Mouse (Mus musculus): ENCODE measurements around the gene Olfr1357.
"Not testable (repeated sequence)": the region's sequence is repeated elsewhere in the genome, so short reads cannot be mapped to it uniquely, and the experiment has no call there.

Gene Olfr1357

DNA sequence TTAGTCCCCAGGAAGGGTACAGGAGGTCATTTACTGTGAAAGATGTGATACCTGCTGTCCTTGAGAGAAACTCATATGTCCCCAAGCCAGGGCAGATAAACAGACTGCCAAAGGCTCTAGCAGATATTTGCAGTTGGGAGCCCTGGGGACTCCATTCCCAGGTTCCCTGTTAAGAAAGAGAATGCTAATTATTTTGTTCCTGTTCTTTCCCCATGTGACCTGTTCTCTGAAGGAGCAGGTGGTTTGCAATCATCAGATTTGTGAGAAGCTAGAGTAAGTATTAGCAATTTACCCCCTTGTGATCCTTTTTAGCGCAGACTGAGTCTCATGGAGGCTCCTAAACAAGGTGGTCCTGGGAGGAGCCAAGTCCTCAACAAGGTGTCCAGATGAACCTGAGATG, at the start of gene Olfr1357:
TSS of gene Olfr1357 (minus strand) at position 101 of the 400 bp plus-strand sequence.
- DNase-seq (ENCODE audit: low read depth in 2 of 2, low spot score in 2 of 2): no peak

DNA sequence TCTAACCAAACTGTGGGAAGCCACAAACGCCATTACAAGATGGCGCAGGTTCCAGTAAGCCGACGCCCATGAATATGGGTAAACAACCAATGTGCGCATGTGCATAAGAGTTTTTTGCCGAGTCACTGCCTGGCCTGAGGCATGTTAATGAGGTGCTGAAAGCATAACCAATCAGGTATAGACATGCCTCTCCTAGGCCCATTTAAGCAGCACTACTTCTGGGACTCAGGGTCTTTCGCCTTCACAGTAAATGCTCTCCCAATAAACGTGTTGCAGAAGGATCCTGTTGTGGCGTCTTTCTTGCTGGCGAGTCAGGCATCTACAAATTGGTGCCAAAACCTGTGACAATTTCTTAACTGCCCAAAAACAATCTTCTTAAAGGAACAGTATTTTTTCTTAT, 48.8 kb upstream of the Olfr1357 start:
- DNase-seq (ENCODE audit: low read depth in 2 of 2, low spot score in 2 of 2): not testable (repeated sequence)

DNA sequence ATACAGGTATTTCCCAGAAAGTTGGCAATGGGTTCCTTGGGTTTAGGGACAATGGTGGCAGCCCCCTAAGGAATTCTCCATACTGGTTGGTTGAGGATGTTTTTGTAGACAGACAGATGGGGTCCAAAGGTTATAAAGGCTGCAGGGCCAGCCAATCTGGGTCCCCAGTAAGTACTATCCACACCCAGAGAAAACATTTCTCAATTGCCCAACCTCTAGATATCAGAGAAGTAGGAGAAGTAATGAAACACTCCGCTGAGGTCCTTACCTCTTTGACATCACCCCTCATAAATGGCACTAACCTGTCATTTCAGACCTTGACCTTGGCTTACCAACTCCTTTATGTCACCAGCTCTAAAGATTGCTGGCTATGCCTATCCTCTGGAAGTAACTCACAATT, 46.7 kb upstream of the Olfr1357 start:
- no peak for DNase-seq (ENCODE audit: low read depth in 2 of 2, low spot score in 2 of 2)

DNA sequence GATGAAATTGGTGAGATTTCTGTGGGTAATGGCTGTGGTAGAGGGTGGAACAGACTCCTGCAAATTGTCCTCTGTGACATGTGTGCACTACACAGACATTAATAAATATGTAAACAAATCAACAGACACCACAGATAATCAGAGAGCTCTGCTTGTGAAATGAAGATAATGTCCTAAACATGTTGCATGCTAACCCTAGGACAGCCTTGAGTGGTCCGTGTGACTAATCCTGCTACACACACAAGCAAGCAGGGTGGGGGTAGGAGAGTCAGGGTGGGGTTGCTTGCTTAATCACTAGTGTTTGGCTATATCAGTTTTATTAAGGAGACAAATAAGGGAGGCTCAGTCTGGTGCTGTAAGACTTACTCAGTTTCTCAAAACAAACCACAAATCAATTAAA, 43.3 kb upstream of the Olfr1357 start:
- DNase-seq (ENCODE audit: low read depth in 2 of 2, low spot score in 2 of 2): no peak

DNA sequence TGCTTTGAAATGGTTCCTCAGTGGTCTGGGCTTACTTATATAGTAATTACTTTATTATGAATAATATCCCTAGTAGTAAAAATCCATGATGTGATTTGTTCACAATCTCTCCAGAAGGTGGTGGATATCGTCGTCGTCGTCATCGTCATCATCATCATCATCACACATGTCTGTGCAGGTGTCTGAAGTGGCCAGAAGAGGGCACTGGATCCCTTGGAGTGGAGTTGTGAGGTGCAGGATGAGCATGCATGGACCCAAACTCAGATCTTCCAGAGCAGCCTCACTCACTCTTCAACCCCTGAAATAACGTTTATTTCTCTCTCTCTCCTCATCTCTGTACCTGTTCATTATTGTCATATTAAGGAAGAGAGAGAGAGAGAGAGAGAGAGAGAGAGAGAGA, 14.4 kb upstream of the Olfr1357 start:
- no peak for DNase-seq (ENCODE audit: low read depth in 2 of 2, low spot score in 2 of 2)

DNA sequence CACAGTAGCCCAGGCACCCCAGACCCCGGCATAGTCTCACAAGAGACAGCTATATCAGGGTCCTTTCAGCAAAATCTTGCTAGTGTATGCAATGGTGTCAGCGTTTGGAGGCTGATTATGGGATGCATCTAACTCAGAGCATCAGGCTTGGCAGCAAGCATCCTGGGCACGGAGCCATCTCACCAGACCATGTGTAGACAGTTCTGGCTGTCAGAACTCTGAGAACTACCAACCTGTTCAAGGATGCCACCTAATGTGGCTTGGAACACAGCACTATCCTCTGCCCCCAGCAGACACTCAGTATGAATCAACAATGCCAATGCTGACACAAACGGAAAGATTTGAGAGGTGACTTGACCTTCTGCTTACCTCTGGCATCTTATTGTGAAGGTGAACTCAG, 12.3 kb upstream of the Olfr1357 start:
- no peak for DNase-seq (ENCODE audit: low read depth in 2 of 2, low spot score in 2 of 2)

DNA sequence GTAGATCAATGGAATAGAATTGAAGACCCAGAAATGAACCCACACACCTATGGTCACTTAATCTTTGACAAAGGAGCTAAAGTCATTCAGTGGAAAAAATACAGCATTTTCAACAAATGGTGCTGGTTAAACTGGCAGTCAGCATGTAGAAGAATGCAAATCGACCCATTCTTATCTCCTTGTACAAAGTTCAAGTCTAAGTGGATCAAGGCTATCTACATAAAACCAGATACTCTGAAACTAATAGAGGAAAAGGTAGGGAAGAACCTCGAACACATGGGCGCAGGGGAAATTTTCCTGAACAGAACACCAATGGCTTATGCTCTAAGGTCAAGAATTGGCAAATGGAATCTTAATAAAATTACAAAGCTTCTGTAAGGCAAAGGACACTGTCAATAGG, 5.3 kb upstream of the Olfr1357 start:
- not testable (repeated sequence) for DNase-seq (ENCODE audit: low read depth in 2 of 2, low spot score in 2 of 2)

DNA sequence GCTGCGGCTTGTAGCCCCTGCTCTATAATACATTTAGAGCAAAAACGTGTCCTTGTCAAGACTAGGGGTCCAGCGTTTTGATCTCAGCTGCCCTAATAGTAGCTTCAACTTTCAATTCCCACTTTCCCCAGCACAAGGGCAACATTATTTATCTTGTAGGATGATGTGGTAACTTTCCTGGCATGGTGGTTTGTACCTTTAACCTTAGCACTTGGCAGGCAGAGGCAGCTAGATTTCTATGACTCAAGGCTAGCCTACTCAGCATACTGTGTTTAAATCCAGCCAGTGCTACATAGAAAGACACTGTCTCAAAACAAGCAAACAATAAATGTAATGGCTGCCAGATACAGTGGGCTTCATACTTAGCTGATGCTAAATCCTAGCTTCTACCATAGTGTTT, 10.3 kb downstream of the Olfr1357 start:
- DNase-seq (ENCODE audit: low read depth in 2 of 2, low spot score in 2 of 2): no peak

DNA sequence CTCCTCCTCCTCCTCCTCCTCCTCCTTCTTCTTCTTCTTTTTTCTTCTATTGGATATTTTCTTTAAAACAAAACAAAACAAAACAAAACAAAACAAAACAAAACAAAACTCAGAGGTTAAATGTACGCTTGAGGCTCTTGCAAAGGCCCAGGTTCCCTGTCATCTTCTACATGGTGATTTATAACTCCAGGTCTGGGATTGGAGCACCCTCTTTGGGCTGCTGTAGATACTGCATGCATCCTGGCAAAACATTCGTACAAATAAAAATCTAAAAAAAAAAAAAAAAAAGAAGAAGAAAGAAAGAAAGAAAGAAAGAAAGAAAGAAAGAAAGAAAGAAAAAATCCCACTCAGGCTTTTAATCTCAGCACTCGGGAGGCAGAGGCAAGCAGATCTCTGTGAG, 12.8 kb downstream of the Olfr1357 start:
- DNase-seq (ENCODE audit: low read depth in 2 of 2, low spot score in 2 of 2): peak; percentile 48 to 71

DNA sequence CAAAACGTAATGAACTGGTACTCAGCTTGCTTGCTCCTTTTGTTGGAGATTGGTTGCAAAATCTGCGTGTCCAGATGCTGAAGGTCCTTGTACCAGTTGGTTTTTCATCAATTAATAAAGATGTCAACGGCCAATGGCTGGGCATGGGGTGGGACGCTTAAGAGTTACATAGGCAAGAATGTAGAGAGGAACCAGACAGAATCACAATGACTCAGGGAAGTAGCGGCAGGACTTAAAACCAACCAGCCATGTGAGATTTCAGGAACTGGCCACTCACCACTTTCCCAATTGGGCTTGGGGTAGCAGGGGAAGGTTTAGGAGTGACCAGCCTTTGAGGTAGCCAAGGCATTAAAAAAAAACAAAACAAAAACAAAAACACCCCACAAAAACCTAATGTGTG, 18.0 kb downstream of the Olfr1357 start:
- DNase-seq (ENCODE audit: low read depth in 2 of 2, low spot score in 2 of 2): no peak

DNA sequence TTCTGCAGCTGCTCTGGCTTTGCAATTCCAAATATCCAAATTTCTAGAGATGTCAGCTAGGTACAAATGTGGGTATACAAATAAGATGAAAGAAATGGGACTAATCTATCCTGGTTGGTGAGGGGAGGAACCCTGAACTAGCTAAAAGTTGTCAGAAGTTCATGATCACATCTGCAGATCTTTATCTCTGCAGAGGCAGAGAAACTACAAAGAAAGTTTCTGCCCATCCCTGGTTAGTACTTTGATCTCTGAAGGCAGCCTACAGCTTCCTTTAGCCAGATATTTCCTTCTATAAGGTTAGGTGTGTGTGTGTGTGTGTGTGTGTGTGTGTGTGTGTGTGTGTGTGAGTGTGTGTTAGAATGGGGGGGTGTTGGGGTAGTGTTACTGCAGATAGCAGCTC, 23.3 kb downstream of the Olfr1357 start:
- DNase-seq (ENCODE audit: low read depth in 2 of 2, low spot score in 2 of 2): peak; percentile 24 to 41

DNA sequence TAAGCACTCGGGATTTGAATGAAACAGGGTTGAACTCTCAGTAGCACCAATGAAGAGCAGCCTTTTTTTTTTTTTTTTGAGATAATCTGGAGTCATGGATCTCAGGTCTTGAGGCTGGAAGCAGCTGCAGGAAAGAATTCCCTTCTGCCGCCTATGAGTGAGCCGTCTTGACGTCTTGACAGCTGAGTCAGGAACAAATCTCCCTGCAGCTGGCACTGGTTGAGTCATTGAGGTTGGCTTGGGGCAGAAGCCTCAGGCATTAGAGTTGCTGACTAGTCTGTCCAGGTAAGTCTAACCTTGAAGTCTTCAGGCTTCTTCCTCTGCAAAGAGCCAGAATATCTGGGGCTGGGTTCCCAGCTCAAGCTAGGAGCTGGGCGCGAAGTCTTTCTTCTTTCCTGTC, 23.7 kb downstream of the Olfr1357 start:
- no peak for DNase-seq (ENCODE audit: low read depth in 2 of 2, low spot score in 2 of 2)

DNA sequence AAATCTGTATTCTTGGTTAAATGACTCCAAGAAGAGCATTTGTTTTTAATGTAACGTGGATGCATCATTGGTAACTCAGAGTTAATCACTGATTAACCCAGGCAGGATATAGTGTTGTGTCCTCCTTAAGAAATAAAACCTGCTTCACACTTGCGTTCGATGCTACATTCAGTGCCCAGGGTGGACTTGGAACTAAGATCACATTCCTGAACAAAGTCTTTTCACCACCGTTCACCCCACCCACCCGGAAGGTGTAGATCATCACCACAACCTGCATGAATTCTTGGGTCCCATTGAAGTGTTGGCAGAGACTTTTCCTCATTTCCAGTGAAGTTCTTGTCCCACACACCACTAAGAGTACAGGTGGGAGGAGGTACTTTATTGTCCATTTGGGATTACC, 24.1 kb downstream of the Olfr1357 start:
- no peak for DNase-seq (ENCODE audit: low read depth in 2 of 2, low spot score in 2 of 2)

DNA sequence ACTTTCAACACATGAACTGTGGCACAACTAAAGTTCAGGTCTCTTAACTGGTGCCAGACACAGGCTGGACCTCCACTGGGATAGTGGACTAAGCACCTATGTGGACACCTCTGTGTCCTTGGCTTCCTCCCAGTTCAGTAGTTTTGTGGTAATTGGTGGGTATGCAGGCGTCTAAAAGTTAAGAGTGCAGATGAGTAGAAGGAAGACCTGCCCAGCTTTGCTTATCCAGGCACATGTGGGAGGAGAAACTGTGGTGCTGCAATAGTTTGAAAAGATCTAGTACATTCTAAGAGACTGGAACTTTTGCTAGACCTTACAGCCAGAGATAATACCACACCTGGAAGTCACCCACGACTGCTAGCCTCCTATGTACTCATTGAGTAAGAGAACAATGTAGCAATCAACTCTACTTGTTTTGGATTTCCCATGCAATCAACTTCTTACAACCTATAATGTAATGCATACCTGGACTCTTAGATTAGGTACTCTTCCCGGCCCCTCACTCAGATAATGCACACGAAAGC, 25.0 kb downstream of the Olfr1357 start:
- DNase-seq (ENCODE audit: low read depth in 2 of 2, low spot score in 2 of 2): no peak

DNA sequence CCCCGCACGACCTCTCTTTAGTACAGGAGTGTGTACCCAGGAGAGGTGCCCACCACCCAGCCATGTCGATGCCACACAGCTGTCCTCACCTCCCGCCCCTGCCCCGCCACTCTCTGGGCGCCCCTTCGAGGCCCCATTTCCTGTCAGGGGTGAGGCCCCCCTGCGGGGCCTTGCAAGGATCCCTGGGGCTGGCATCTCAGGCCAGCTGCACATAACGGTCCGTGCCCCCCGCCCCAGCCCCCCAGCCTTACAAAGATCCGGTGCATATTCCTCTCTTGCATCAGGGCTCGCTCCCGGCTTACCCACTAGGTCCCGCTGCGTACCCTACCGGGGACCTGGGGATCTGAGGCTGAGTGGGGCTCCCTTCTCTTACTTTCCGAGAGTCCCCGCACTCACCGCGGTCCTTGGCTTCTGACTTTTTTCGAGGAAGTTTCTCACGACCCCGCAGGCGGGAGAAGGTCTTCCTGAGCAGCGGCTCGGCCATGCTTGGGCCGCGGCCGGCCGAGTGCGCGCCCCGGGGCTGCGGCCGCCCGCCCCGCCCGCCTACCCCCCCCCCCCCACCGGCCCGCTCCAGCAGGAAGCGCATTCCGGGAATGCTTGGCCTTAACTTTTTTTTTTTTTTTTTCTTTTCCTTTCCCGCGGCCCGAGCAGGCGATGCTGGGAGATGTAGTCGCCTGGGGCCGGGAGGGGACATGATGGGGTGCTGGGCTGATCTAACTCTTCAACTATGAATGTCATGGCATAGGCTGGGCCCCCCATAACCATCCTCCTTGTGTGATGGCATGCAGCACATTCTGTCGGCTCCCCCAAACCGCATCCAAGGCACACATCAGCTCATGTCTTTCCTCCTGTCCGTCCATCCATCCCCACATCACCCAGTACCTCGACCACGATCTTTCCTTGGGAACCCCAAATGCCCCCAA, 26.2 kb downstream of the Olfr1357 start, which contains the start of gene Syde1:
TSS of gene Syde1 (minus strand) at position 559 of the 923 bp plus-strand sequence.
- DNase-seq (ENCODE audit: low read depth in 2 of 2, low spot score in 2 of 2): peak in 1 of 2 experiments; percentile 30

DNA sequence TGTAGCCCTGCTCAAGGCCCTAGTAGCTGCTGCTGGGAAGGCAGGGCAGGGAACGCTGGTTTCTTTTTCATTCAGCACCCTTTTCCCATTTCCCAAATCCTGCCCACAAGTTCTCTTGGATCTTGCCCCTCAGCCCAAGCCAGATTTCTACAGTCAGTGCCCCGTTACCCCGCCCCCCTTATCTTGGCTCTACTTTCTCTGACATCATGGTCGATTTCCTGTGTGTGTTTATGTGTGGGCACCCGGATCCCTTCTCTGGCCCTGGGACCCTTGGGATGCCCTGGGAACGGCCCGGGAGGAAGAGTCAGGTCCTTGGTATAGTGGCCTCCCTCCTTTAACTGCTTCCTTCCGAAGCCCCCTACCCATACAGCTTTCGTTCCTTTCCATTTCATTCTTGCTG, 27.1 kb downstream of the Olfr1357 start:
- peak in 1 of 2 experiments; percentile 20 for DNase-seq (ENCODE audit: low read depth in 2 of 2, low spot score in 2 of 2)

DNA sequence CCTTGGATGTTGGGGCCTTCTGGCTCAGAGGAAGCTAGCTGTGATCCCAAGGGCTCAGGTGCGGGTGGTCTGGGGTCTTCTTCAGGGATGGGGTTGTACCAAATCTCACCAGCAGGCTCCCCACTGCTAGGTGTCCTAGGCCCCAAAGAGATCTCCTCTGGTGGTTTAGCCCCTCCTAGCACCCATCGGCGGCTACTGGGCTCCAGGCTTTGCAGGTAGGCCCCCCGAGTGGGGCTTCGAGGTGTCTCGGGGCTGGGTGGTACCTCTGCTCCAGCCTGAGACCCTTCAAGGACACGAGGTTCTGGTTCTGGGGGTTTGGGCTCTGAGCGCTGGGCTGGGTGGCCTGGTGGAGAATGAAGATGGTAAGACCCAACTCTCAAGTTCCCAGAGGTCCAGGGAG, 28.0 kb downstream of the Olfr1357 start:
- no peak for DNase-seq (ENCODE audit: low read depth in 2 of 2, low spot score in 2 of 2)

DNA sequence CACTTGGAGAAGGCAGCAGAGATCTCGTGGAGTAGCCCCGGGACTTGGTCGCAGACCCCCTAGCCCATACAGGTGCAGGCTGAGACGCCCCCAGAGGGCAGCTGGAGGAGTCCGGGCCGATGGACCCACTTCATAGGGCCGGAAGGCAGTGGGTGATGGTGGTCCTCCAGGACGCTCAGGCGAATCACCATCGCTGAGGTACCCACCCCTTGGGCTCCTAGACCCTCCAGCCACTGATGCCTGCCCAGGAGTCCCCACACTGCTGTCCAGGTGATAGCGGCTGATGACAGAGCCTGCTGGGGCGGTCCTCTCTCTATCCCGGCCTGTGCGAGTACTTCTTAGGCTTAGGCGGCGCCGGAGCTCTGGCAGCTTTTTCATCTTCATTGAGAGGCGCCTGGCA, 28.6 kb downstream of the Olfr1357 start:
- DNase-seq (ENCODE audit: low read depth in 2 of 2, low spot score in 2 of 2): no peak

DNA sequence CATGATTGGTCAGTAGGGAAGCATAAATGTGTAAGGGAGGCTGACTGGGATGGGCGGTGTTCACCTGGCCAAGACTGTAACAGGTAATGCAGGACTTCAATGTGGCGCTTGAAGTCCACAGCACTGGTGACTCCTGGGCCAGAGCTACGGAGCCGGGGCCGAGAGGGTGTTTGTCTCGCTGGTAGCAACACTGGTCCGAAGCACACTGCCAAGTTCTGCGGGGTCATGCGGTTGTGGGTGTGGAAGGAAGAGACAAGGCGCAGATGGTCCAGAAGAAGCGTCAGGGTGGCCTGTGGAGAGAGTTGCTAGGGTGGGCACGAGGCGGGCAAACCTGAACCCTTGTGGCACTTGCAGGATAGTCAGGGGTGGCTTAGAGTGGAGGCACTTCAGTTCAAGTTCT, 31.8 kb downstream of the Olfr1357 start:
- DNase-seq (ENCODE audit: low read depth in 2 of 2, low spot score in 2 of 2): no peak

DNA sequence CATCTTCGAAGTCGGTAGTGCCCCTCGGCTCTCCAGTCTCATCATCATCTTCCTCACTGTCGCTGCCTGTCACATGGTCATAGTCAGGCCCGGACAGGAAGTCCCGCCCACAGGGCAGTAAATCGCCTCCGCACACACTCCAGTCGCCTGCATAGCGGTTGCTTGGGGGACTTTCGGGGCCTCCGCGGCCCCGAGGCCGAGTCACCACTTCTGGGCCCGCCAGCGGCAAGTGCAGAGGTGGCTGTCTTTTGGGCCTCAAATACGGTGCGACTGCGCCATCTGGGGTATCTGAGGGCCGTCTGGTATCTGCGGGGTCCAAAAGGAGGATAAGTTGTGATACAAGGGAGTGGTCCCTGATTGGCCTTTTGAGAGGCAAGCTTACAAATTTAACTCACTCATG, 32.3 kb downstream of the Olfr1357 start:
- DNase-seq (ENCODE audit: low read depth in 2 of 2, low spot score in 2 of 2): no peak

DNA sequence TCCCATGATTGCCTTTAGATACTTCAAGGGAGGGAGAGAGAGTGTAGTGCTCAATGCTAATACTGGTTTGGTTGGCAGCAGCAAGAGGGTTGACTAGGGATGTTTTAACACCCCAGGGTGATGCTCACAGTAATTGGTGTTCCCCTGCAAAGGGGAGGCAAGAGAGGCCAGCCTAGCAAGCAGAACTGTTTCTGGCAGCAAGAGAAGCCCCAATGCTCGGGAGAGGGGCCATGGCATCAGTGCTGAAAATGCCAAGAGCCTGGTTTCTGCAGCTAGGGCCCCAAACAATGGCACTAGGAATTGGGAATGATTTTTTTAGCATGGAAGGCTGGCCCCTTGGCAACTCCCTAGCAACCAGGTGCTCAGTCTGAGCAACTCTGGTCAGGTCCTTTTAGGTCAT, 32.9 kb downstream of the Olfr1357 start:
- no peak for DNase-seq (ENCODE audit: low read depth in 2 of 2, low spot score in 2 of 2)

DNA sequence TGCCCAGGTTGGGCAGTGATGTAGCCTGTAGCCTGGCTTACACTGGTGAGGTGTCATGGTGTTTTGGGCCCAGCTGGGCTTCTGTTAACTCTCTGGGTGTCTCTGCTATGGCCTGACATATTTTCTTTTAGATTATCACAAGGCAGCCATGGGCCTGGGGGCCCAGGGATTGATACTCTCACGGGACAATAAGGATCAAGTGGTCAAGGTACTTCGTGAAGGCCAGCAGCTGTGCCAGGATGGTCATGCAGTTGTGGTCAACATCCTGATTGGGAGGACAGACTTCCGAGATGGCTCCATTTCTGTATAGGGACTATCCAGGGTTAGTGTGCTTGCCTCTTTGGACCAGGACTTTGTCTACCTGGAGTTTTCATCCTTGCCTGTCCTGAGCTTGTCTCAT, 33.9 kb downstream of the Olfr1357 start:
- DNase-seq (ENCODE audit: low read depth in 2 of 2, low spot score in 2 of 2): no peak

DNA sequence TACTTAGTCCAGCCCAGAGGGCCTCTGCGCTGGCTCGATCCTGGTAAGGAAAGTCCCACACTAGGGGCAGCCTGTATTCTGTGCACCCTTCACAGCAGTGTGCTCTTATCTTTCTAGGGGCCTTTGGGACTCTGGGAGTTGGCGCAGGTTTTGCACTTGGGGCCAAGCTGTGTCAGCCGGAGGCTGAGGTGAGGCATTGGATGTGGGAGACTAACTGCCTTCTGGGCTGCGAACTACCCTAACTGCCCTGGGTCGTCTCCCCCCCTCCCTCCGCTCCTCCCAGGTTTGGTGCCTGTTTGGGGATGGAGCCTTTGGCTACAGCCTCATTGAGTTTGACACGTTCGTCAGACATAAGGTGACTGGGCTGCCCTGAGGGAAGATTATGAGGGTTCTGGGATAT, 34.5 kb downstream of the Olfr1357 start:
- no peak for DNase-seq (ENCODE audit: low read depth in 2 of 2, low spot score in 2 of 2)
